23 mouse cellular contexts compared by ENCODE assay signal in genomic region chr1:182145546-182145945, GRCm38 (mm10). TPM values are rescaled to one million over a fixed set of nuclear protein-coding genes. Genes with fewer than 3 reads are reported as not detected.
DNase-seq lines count a peak whose midpoint lies in the region; ATAC-seq and TF ChIP-seq lines count a peak whose summit lies in the region.
"Had no signal": no experiment of that assay in that cellular context is flagged by ENCODE, and none has a peak within 500 bp of the region (broad histone marks: within the 10 kb centered on the region; RNA-seq: fewer than 3 reads in every experiment).

No protein-coding gene starts in this region.

- no peaks in the 10 kb centered on the region for H3K36me3 ChIP-seq in hindbrain, embryonic 11.5 days (ENCODE audit: control insufficient read depth, insufficient read depth, low read length)
- H3K36me3 ChIP-seq in hindbrain, embryonic 14.5 days (replicated peaks; ENCODE audit: control insufficient read depth, insufficient read depth) = no peaks in the 10 kb centered on the region
- peaks cover 0 to 5% of the 10 kb centered on the region in 2 experiments; a peak in 1 of 4 replicates for H3K36me3 ChIP-seq in MEL (ENCODE audit: control insufficient read depth in 1 of 2, insufficient read depth in 2 of 2, low read length in 2 of 2)
- H3K36me3 ChIP-seq in limb, embryonic 12.5 days = no peaks in the 10 kb centered on the region
- H3K36me3 ChIP-seq: embryonic facial prominence, embryonic 13.5 days; hindbrain, embryonic 15.5 days; liver, embryonic 12.5 days; lung, embryonic 15.5 days; neural tube, embryonic 13.5 days had no signal

- no peak for ATAC-seq in hindbrain, embryonic 11.5 days (ENCODE audit: low FRiP score)
- ATAC-seq in hindbrain, embryonic 14.5 days (ENCODE audit: low FRiP score) = no peak
- ATAC-seq in limb, embryonic 12.5 days (ENCODE audit: insufficient number of reproducible peaks, insufficient read depth, low FRiP score, low TSS enrichment, low read depth) = peak; percentile 77; the same call in 1 of the 2 replicates
- ATAC-seq: liver, embryonic 12.5 days had no signal

- no peaks in the 10 kb centered on the region for H3K9me3 ChIP-seq in hindbrain, embryonic 11.5 days (ENCODE audit: control insufficient read depth, low read length)
- no peaks in the 10 kb centered on the region for H3K9me3 ChIP-seq in hindbrain, embryonic 14.5 days (ENCODE audit: control insufficient read depth, low read length)
- H3K9me3 ChIP-seq in MEL (replicated peaks; ENCODE audit: insufficient read depth, low read length) = no peaks in the 10 kb centered on the region
- peaks cover 6% of the 10 kb centered on the region; the same call in 1 of the 2 replicates for H3K9me3 ChIP-seq in limb, embryonic 12.5 days
- H3K9me3 ChIP-seq: embryonic facial prominence, embryonic 13.5 days; hindbrain, embryonic 15.5 days; liver, embryonic 12.5 days; lung, embryonic 15.5 days; neural tube, embryonic 13.5 days had no signal

- no peak overlapping the region for H3K9ac ChIP-seq in hindbrain, embryonic 11.5 days (ENCODE audit: low read depth, low read length)
- H3K9ac ChIP-seq in hindbrain, embryonic 14.5 days = no peak overlapping the region
- no peak overlapping the region for H3K9ac ChIP-seq in MEL (ENCODE audit: control insufficient read depth, low read depth, low read length, poor library complexity, severe bottlenecking)
- no peak overlapping the region for H3K9ac ChIP-seq in limb, embryonic 12.5 days (replicated peaks)
- H3K9ac ChIP-seq: embryonic facial prominence, embryonic 13.5 days; hindbrain, embryonic 15.5 days; liver, embryonic 12.5 days; lung, embryonic 15.5 days; neural tube, embryonic 13.5 days had no signal

- no peak for TF ChIP-seq CTCF in MEL (IDR thresholded peaks at IDR 0.05 in 2 of 3, conservative IDR thresholded peaks at IDR 0.05 in 1 of 3; ENCODE audit: control insufficient read depth in 1 of 3, insufficient read depth in 1 of 3, low read depth in 2 of 3, low read length in 3 of 3, poor library complexity in 1 of 3, severe bottlenecking in 1 of 3)

- H3K27me3 ChIP-seq in hindbrain, embryonic 11.5 days (ENCODE audit: control insufficient read depth, insufficient read depth, low read length) = no peaks in the 10 kb centered on the region
- no peaks in the 10 kb centered on the region for H3K27me3 ChIP-seq in hindbrain, embryonic 14.5 days (ENCODE audit: control insufficient read depth, insufficient read depth, low read length)
- no peaks in the 10 kb centered on the region for H3K27me3 ChIP-seq in MEL (ENCODE audit: control insufficient read depth in 1 of 2, insufficient read depth in 2 of 2, low read length in 2 of 2)
- H3K27me3 ChIP-seq in limb, embryonic 12.5 days = no peaks in the 10 kb centered on the region
- H3K27me3 ChIP-seq: embryonic facial prominence, embryonic 13.5 days; hindbrain, embryonic 15.5 days; lung, embryonic 15.5 days; neural tube, embryonic 13.5 days had no signal

- 52% methylated on average over 5 of the region's 5 CpGs for WGBS in hindbrain, embryonic 11.5 days
- WGBS in hindbrain, embryonic 14.5 days = 61% methylated on average over 5 of the region's 5 CpGs
- WGBS in limb, embryonic 12.5 days = 12% methylated on average over 5 of the region's 5 CpGs

- TF ChIP-seq POLR2A in MEL (IDR thresholded peaks at IDR 0.05; ENCODE audit: control insufficient read depth in 1 of 2, insufficient read depth in 1 of 2, low read depth in 1 of 2, low read length in 2 of 2, poor library complexity in 1 of 2) = no peak

- TF ChIP-seq RAD21 in MEL (IDR thresholded peaks at IDR 0.05; ENCODE audit: low read depth, low read length) = no peak

- no peak overlapping the region for H3K27ac ChIP-seq in hindbrain, embryonic 11.5 days (ENCODE audit: low read depth, low read length)
- H3K27ac ChIP-seq in hindbrain, embryonic 14.5 days = no peak overlapping the region
- no peak overlapping the region for H3K27ac ChIP-seq in MEL (ENCODE audit: control insufficient read depth, low read depth, low read length)
- peak overlapping the region; percentile 67; the same call in 1 of the 2 replicates for H3K27ac ChIP-seq in limb, embryonic 12.5 days
- H3K27ac ChIP-seq: embryonic facial prominence, embryonic 13.5 days; hindbrain, embryonic 15.5 days; liver, embryonic 12.5 days; lung, embryonic 15.5 days; neural tube, embryonic 13.5 days had no signal

- DNase-seq in hindbrain, embryonic 11.5 days (ENCODE audit: low spot score) = peak; percentile 47
- no peak for DNase-seq in hindbrain, embryonic 14.5 days (ENCODE audit: low spot score)
- peak; percentile 1 for DNase-seq in MEL (ENCODE audit: low read depth, low spot score)
- DNase-seq in embryo, embryonic 9.5 days (ENCODE audit: extremely low spot score) = peak; percentile 56
- no peak for DNase-seq in cerebellum, adult 11-12 months
- no peak for DNase-seq in right cerebral cortex, adult 2 months (ENCODE audit: low spot score in 2 of 2)
- no peak for DNase-seq in thymus, postnatal 4 days
- DNase-seq: cerebellum, adult 9-11 months; gastrocnemius, postnatal 10 days; heart, adult 18-20 months; kidney, adult 8-10 months; kidney, postnatal 36 days; thymus, postnatal 36 days had no signal

- H3K4me1 ChIP-seq in hindbrain, embryonic 11.5 days (replicated peaks; ENCODE audit: control insufficient read depth, insufficient read depth, low read length) = no peaks in the 10 kb centered on the region
- H3K4me1 ChIP-seq in hindbrain, embryonic 14.5 days (replicated peaks; ENCODE audit: control insufficient read depth, insufficient read depth, low read length) = no peaks in the 10 kb centered on the region
- peaks cover 0 to 8% of the 10 kb centered on the region in 2 experiments; a peak in 1 of 4 replicates for H3K4me1 ChIP-seq in MEL (ENCODE audit: control insufficient read depth in 1 of 2, insufficient read depth in 2 of 2, low read length in 2 of 2)
- peaks cover 8% of the 10 kb centered on the region for H3K4me1 ChIP-seq in limb, embryonic 12.5 days (replicated peaks)
- H3K4me1 ChIP-seq: hindbrain, embryonic 15.5 days; liver, embryonic 12.5 days; lung, embryonic 15.5 days; neural tube, embryonic 13.5 days had no signal

- no peak overlapping the region for H3K4me2 ChIP-seq in hindbrain, embryonic 11.5 days (replicated peaks; ENCODE audit: low read depth, low read length)
- no peak overlapping the region for H3K4me2 ChIP-seq in hindbrain, embryonic 14.5 days (replicated peaks)
- H3K4me2 ChIP-seq in limb, embryonic 12.5 days = no peak overlapping the region
- H3K4me2 ChIP-seq: embryonic facial prominence, embryonic 13.5 days; hindbrain, embryonic 15.5 days; liver, embryonic 12.5 days; lung, embryonic 15.5 days; neural tube, embryonic 13.5 days had no signal

- H3K4me3 ChIP-seq in hindbrain, embryonic 11.5 days (ENCODE audit: low read depth, low read length) = no peak overlapping the region
- H3K4me3 ChIP-seq in hindbrain, embryonic 14.5 days (replicated peaks; ENCODE audit: low read length) = no peak overlapping the region
- no peak overlapping the region for H3K4me3 ChIP-seq in MEL (ENCODE audit: control insufficient read depth in 1 of 2, insufficient read depth in 1 of 2, low read depth in 2 of 2, low read length in 2 of 2)
- H3K4me3 ChIP-seq in limb, embryonic 12.5 days (replicated peaks) = no peak overlapping the region
- H3K4me3 ChIP-seq: embryonic facial prominence, embryonic 13.5 days; hindbrain, embryonic 15.5 days; liver, embryonic 12.5 days; lung, embryonic 15.5 days; neural tube, embryonic 13.5 days had no signal

- H3K79me2 ChIP-seq in MEL (ENCODE audit: control insufficient read depth, insufficient read depth, low read length, poor library complexity) = no peaks in the 10 kb centered on the region

- TF ChIP-seq EP300 in MEL (IDR thresholded peaks at IDR 0.05; ENCODE audit: low read depth in 1 of 2, low read length in 2 of 2) = no peak

TF ChIP-seq in MEL, 35 proteins besides CTCF, POLR2A, EP300 and RAD21:
- TF ChIP-seq ZMIZ1 (IDR thresholded peaks at IDR 0.05; ENCODE audit: low read depth, low read length) (no peak), ETS1 (IDR thresholded peaks at IDR 0.05; ENCODE audit: low read depth, low read length) (no peak), POLR2AphosphoS2 (IDR thresholded peaks at IDR 0.05; ENCODE audit: low read length) (no peak), TAL1 (IDR thresholded peaks at IDR 0.05; ENCODE audit: low read length) (no peak)
TF ChIP-seq in MEL: peak in this region for 0.

RNA-seq across cellular contexts. Expression of gene Vmn1r1, which starts 18.7 kb away (rescaled TPM):
- polyA plus RNA-seq in hindbrain, embryonic 11.5 days (2014; fragmentation: Nextera tagmentation; extraction: Ambion mirVana) = not detected in 2 replicates
- polyA plus RNA-seq in hindbrain, embryonic 14.5 days (2014; fragmentation: Nextera tagmentation; extraction: Ambion mirVana) = not detected in 2 replicates
- not detected in 2 replicates for total RNA-seq in MEL (2012; rRNA removed)
- polyA plus RNA-seq in MEL (2012; ENCODE audit: insufficient read depth in 1 of 2, insufficient read length in 2 of 2, low read depth in 1 of 2, low replicate concordance in 2 of 2, missing spikeins in 1 of 2) = under 1 TPM in 1 of 2 experiments, not detected in 1; 0.07 TPM
- not detected in 2 replicates for polyA plus RNA-seq in limb, embryonic 12.5 days (2016; fragmentation: Nextera tagmentation; extraction: Ambion mirVana)
- total RNA-seq: CH12.LX; gastrocnemius, postnatal 10 days; heart, adult 18-20 months; layer of hippocampus, postnatal 10 days; megakaryocyte progenitor cell, adult 5-6 weeks had no signal
- polyA plus RNA-seq: embryonic facial prominence, embryonic 13.5 days; heart, embryonic 16.5 days; hindbrain, embryonic 15.5 days; liver, embryonic 12.5 days; lung, embryonic 15.5 days; neural tube, embryonic 13.5 days had no signal

RNA-seq across cellular contexts. Expression of gene Srp9, which starts 21.0 kb away (rescaled TPM):
- 179 and 180 TPM in 2 replicates for polyA plus RNA-seq in hindbrain, embryonic 11.5 days (2014; fragmentation: Nextera tagmentation; extraction: Ambion mirVana)
- polyA plus RNA-seq in hindbrain, embryonic 14.5 days (2014; fragmentation: Nextera tagmentation; extraction: Ambion mirVana) = 139 and 142 TPM in 2 replicates
- 61.3 and 61.8 TPM in 2 replicates for total RNA-seq in MEL (2012; rRNA removed)
- polyA plus RNA-seq in MEL (2012; ENCODE audit: insufficient read depth in 1 of 2, insufficient read length in 2 of 2, low read depth in 1 of 2, low replicate concordance in 2 of 2, missing spikeins in 1 of 2) = 10 to 100 TPM in 1 of 2 experiments, not detected in 1; 49.7 TPM
- 176 and 183 TPM in 2 replicates for polyA plus RNA-seq in limb, embryonic 12.5 days (2016; fragmentation: Nextera tagmentation; extraction: Ambion mirVana)

Comparison
In these comparisons a context has a peak if more than half of its experiments do, and no peak if none do; other contexts are left out.
1. DNase-seq: peak in hindbrain, embryonic 11.5 days (single experiment), MEL (single experiment) and embryo, embryonic 9.5 days (single experiment); none in hindbrain, embryonic 14.5 days (single experiment), cerebellum, adult 11-12 months (single experiment), right cerebral cortex, adult 2 months (0 of 2) and thymus, postnatal 4 days (single experiment).